In the genomic region with DNA sequence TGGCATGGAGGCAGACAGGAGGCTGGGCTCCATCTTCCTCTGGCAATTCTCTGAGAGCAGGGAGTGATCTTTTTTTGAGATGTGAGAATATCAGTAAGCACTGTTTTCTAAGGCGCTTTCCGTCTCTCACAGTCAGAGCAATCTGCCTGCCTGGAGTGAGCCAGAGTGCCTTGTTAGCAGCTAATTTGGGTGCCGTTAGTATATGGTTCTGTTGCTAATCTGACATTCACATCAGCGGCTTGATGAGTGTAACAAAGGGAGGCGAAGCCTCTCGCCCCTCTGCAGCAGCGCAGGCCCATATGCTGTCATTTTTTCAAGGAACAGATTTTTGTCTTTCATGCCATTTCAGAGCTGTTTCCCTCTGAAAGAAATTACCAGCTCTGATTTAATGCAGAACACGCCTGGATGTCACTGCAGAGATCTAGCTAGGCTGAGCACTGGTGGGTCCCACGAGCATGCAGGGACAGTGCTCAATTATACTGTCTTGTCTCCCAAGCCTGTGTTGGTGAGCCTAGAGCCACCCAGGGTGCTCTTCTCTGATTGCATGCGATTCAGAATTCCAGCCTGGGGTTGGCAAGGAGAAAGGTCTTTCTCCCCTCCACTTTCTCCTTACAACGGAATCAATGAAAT, we compare ENCODE assay signal across 9 mouse cellular contexts.
DNase-seq lines count a peak whose midpoint lies in the region; ATAC-seq lines count a peak whose summit lies in the region.
"Had no signal": no experiment of that assay in that cellular context is flagged by ENCODE, and none has a peak within 500 bp of the region (broad histone marks: within the 10 kb centered on the region; RNA-seq: fewer than 3 reads in every experiment).

No protein-coding gene starts in this region.

- H3K9me3 ChIP-seq in embryonic facial prominence, embryonic 15.5 days (replicated peaks) = no peaks in the 10 kb centered on the region
- H3K9me3 ChIP-seq in hindbrain, embryonic 15.5 days = no peaks in the 10 kb centered on the region
- H3K9me3 ChIP-seq in limb, embryonic 13.5 days = no peaks in the 10 kb centered on the region

- H3K9ac ChIP-seq in embryonic facial prominence, embryonic 15.5 days = no peak overlapping the region
- no peak overlapping the region for H3K9ac ChIP-seq in hindbrain, embryonic 15.5 days
- H3K9ac ChIP-seq in limb, embryonic 13.5 days = no peak overlapping the region

- no peaks in the 10 kb centered on the region for H3K36me3 ChIP-seq in embryonic facial prominence, embryonic 15.5 days
- no peaks in the 10 kb centered on the region for H3K36me3 ChIP-seq in hindbrain, embryonic 15.5 days
- H3K36me3 ChIP-seq in limb, embryonic 13.5 days = no peaks in the 10 kb centered on the region

- no peak for ATAC-seq in embryonic facial prominence, embryonic 15.5 days (ENCODE audit: insufficient number of reproducible peaks, low FRiP score, low TSS enrichment, low read depth)
- peak; percentile 40; the same call in 1 of the 2 replicates for ATAC-seq in hindbrain, embryonic 15.5 days (ENCODE audit: low FRiP score, low read depth)
- no peak for ATAC-seq in limb, embryonic 13.5 days (ENCODE audit: low FRiP score, low read depth)

- no peaks in the 10 kb centered on the region for H3K27me3 ChIP-seq in embryonic facial prominence, embryonic 15.5 days
- H3K27me3 ChIP-seq in hindbrain, embryonic 15.5 days = no peaks in the 10 kb centered on the region
- H3K27me3 ChIP-seq in limb, embryonic 13.5 days = no peaks in the 10 kb centered on the region

- no peak overlapping the region for H3K4me3 ChIP-seq in embryonic facial prominence, embryonic 15.5 days (replicated peaks)
- H3K4me3 ChIP-seq in hindbrain, embryonic 15.5 days = no peak overlapping the region
- H3K4me3 ChIP-seq in limb, embryonic 13.5 days = no peak overlapping the region

- H3K4me2 ChIP-seq in embryonic facial prominence, embryonic 15.5 days (replicated peaks) = no peak overlapping the region
- no peak overlapping the region for H3K4me2 ChIP-seq in hindbrain, embryonic 15.5 days
- H3K4me2 ChIP-seq in limb, embryonic 13.5 days (replicated peaks) = no peak overlapping the region

- peaks cover 63% of the 10 kb centered on the region for H3K4me1 ChIP-seq in embryonic facial prominence, embryonic 15.5 days
- H3K4me1 ChIP-seq in hindbrain, embryonic 15.5 days (replicated peaks) = peaks cover 37% of the 10 kb centered on the region
- H3K4me1 ChIP-seq in limb, embryonic 13.5 days = peaks cover 74% of the 10 kb centered on the region

- WGBS in embryonic facial prominence, embryonic 15.5 days = 43% methylated on average over 11 of the region's 11 CpGs
- WGBS in hindbrain, embryonic 15.5 days = 44% methylated on average over 11 of the region's 11 CpGs
- WGBS in limb, embryonic 13.5 days = 43% methylated on average over 11 of the region's 11 CpGs

- peak overlapping the region; percentile 72 for H3K27ac ChIP-seq in embryonic facial prominence, embryonic 15.5 days (replicated peaks)
- H3K27ac ChIP-seq in hindbrain, embryonic 15.5 days (replicated peaks) = peak overlapping the region; percentile 72
- H3K27ac ChIP-seq in limb, embryonic 13.5 days = peak overlapping the region; percentile 82; the same call in 1 of the 2 replicates

- DNase-seq in MN1 (ENCODE audit: low spot score) = peak; percentile 27
- no peak for DNase-seq in kidney, adult 9 months
- no peak for DNase-seq in heart, postnatal 4 days
- no peak for DNase-seq in cerebellum, adult 9-10 months
- no peak for DNase-seq in embryo, embryonic 9.5 days (ENCODE audit: extremely low spot score)
- DNase-seq: cerebellum, postnatal 36 days had no signal
